Mouse (Mus musculus): ENCODE results near the gene Igsf8. TPM values are rescaled to one million over a fixed set of nuclear protein-coding genes. Genes with fewer than 3 reads are reported as not detected.
A peak's percentile ranks its signal among the peaks of the same experiment; 100 is the strongest.

Gene Igsf8
- polyA plus RNA-seq, 1 experiment from 2014 or later, result 45.9 TPM

GRCm38 (mm10) chr1:172313613-172314411 lies 52.4 kb downstream of the Igsf8 start:
- no peak overlapping the region for H3K27ac ChIP-seq
- H3K9me3 ChIP-seq, result no peaks in the 10 kb centered on the region
- peaks cover 52% of the 10 kb centered on the region for H3K4me1 ChIP-seq (replicated peaks)
- H3K9ac ChIP-seq (replicated peaks), result 0 out of 2 replicates have a peak overlapping the region, but pooled peaks have one; percentile 81
- ATAC-seq (ENCODE audit: insufficient number of reproducible peaks, insufficient read depth, low FRiP score, low TSS enrichment, low read depth), result no peak
- H3K4me2 ChIP-seq, result peak overlapping the region; percentile 89
- H3K36me3 ChIP-seq, result peaks cover 22% of the 10 kb centered on the region
- peak overlapping the region; percentile 77 for H3K4me3 ChIP-seq (replicated peaks)
- 84% methylated on average over 10 of the region's 10 CpGs for WGBS
- no peaks in the 10 kb centered on the region for H3K27me3 ChIP-seq

GRCm38 (mm10) chr1:172314911-172315310 lies 53.5 kb downstream of the Igsf8 start:
- Histone ChIP-seq H3K27ac (no peak overlapping the region), H3K4me3 (replicated peaks) (no peak overlapping the region), H3K4me1 (replicated peaks) (peaks cover 46% of the 10 kb centered on the region), H3K9me3 (no peaks in the 10 kb centered on the region), H3K4me2 (no peak overlapping the region), H3K36me3 (peaks cover 33% of the 10 kb centered on the region), H3K9ac (replicated peaks) (no peak overlapping the region), H3K27me3 (no peaks in the 10 kb centered on the region)
- 88% methylated on average over 3 of the region's 3 CpGs for WGBS
- ATAC-seq (ENCODE audit: insufficient number of reproducible peaks, insufficient read depth, low FRiP score, low TSS enrichment, low read depth), result no peak

GRCm38 (mm10) chr1:172317431-172317830 lies 56.0 kb downstream of the Igsf8 start:
- 0 out of 2 replicates have a peak, but pooled peaks have one; percentile 24 for ATAC-seq (ENCODE audit: insufficient number of reproducible peaks, insufficient read depth, low FRiP score, low TSS enrichment, low read depth)
- Histone ChIP-seq H3K4me2 (peak overlapping the region; percentile 26), H3K27me3 (no peaks in the 10 kb centered on the region), H3K4me1 (replicated peaks) (peaks cover 42% of the 10 kb centered on the region), H3K9me3 (no peaks in the 10 kb centered on the region), H3K27ac (peak overlapping the region; percentile 35; the same call in 1 of the 2 replicates), H3K9ac (replicated peaks) (peak overlapping the region; percentile 31; the same call in 1 of the 2 replicates), H3K36me3 (peaks cover 40% of the 10 kb centered on the region), H3K4me3 (replicated peaks) (no peak overlapping the region)
- WGBS, result 57% methylated on average over 18 of the region's 18 CpGs

GRCm38 (mm10) chr1:172317946-172318345 lies 56.5 kb downstream of the Igsf8 start:
- Histone ChIP-seq H3K27me3 (peaks cover 5% of the 10 kb centered on the region; the same call in 1 of the 2 replicates), H3K9ac (replicated peaks) (no peak overlapping the region), H3K4me1 (replicated peaks) (peaks cover 37% of the 10 kb centered on the region), H3K4me3 (replicated peaks) (no peak overlapping the region), H3K27ac (no peak overlapping the region), H3K9me3 (no peaks in the 10 kb centered on the region), H3K4me2 (no peak overlapping the region), H3K36me3 (peaks cover 40% of the 10 kb centered on the region)
- 56% methylated on average over 15 of the region's 15 CpGs for WGBS
- no peak for ATAC-seq (ENCODE audit: insufficient number of reproducible peaks, insufficient read depth, low FRiP score, low TSS enrichment, low read depth)

GRCm38 (mm10) chr1:172318424-172319035 lies 57.1 kb downstream of the Igsf8 start:
- H3K4me2 ChIP-seq, result no peak overlapping the region
- ATAC-seq (ENCODE audit: insufficient number of reproducible peaks, insufficient read depth, low FRiP score, low TSS enrichment, low read depth), result no peak
- WGBS, result 82% methylated on average over 19 of the region's 19 CpGs
- H3K4me3 ChIP-seq (replicated peaks), result no peak overlapping the region
- H3K4me1 ChIP-seq (replicated peaks), result peaks cover 31% of the 10 kb centered on the region
- peaks cover 40% of the 10 kb centered on the region for H3K36me3 ChIP-seq
- H3K27me3 ChIP-seq, result peaks cover 5% of the 10 kb centered on the region; the same call in 1 of the 2 replicates
- no peak overlapping the region for H3K9ac ChIP-seq (replicated peaks)
- H3K9me3 ChIP-seq, result no peaks in the 10 kb centered on the region
- no peak overlapping the region for H3K27ac ChIP-seq

GRCm38 (mm10) chr1:172319346-172319745 lies 57.9 kb downstream of the Igsf8 start:
- no peak overlapping the region for H3K9ac ChIP-seq (replicated peaks)
- ATAC-seq (ENCODE audit: insufficient number of reproducible peaks, insufficient read depth, low FRiP score, low TSS enrichment, low read depth), result no peak
- 76% methylated on average over 7 of the region's 7 CpGs for WGBS
- H3K27ac ChIP-seq, result no peak overlapping the region; the same call in 1 of the 2 replicates
- H3K4me2 ChIP-seq, result no peak overlapping the region
- peaks cover 40% of the 10 kb centered on the region for H3K36me3 ChIP-seq
- peaks cover 5% of the 10 kb centered on the region for H3K27me3 ChIP-seq
- no peak overlapping the region for H3K4me3 ChIP-seq (replicated peaks)
- no peaks in the 10 kb centered on the region for H3K9me3 ChIP-seq
- H3K4me1 ChIP-seq (replicated peaks), result peaks cover 24% of the 10 kb centered on the region

- ATAC-seq (ENCODE audit: insufficient number of reproducible peaks, insufficient read depth, low FRiP score, low TSS enrichment, low read depth), result no peak
- WGBS, result 37% methylated on average over 5 of the region's 5 CpGs
- Histone ChIP-seq H3K4me2 (no peak overlapping the region), H3K4me1 (replicated peaks) (peaks cover 24% of the 10 kb centered on the region), H3K9me3 (no peaks in the 10 kb centered on the region), H3K4me3 (replicated peaks) (no peak overlapping the region), H3K27me3 (peaks cover 11% of the 10 kb centered on the region), H3K9ac (replicated peaks) (no peak overlapping the region), H3K36me3 (peaks cover 40% of the 10 kb centered on the region), H3K27ac (no peak overlapping the region)
Measured at GRCm38 (mm10) chr1:172319921-172320411, 58.5 kb downstream of the Igsf8 start.

- Histone ChIP-seq H3K36me3 (peaks cover 29% of the 10 kb centered on the region), H3K9me3 (peaks cover 3% of the 10 kb centered on the region; the same call in 1 of the 2 replicates), H3K27ac (no peak overlapping the region), H3K4me2 (no peak overlapping the region), H3K27me3 (peaks cover 39% of the 10 kb centered on the region), H3K9ac (replicated peaks) (no peak overlapping the region), H3K4me1 (replicated peaks) (peaks cover 25% of the 10 kb centered on the region; the same call in 1 of the 2 replicates), H3K4me3 (replicated peaks) (no peak overlapping the region)
- 53% methylated on average over 13 of the region's 13 CpGs for WGBS
- ATAC-seq (ENCODE audit: insufficient number of reproducible peaks, insufficient read depth, low FRiP score, low TSS enrichment, low read depth), result no peak
Measured at GRCm38 (mm10) chr1:172322725-172323124, 61.3 kb downstream of the Igsf8 start.

GRCm38 (mm10) chr1:172323298-172323697 lies 61.9 kb downstream of the Igsf8 start:
- no peak for ATAC-seq (ENCODE audit: insufficient number of reproducible peaks, insufficient read depth, low FRiP score, low TSS enrichment, low read depth)
- peaks cover 23% of the 10 kb centered on the region for H3K36me3 ChIP-seq
- 0 out of 2 replicates have a peak, but pooled peaks cover 22% of the 10 kb centered on the region for H3K4me1 ChIP-seq (replicated peaks)
- no peak overlapping the region for H3K4me2 ChIP-seq
- H3K27me3 ChIP-seq, result peaks cover 45% of the 10 kb centered on the region
- no peak overlapping the region for H3K9ac ChIP-seq (replicated peaks)
- H3K27ac ChIP-seq, result no peak overlapping the region
- peaks cover 3% of the 10 kb centered on the region; the same call in 1 of the 2 replicates for H3K9me3 ChIP-seq
- H3K4me3 ChIP-seq (replicated peaks), result no peak overlapping the region
- 45% methylated on average over 5 of the region's 5 CpGs for WGBS

GRCm38 (mm10) chr1:172323801-172324359 lies 62.4 kb downstream of the Igsf8 start:
- Histone ChIP-seq H3K36me3 (peaks cover 18% of the 10 kb centered on the region), H3K9ac (replicated peaks) (no peak overlapping the region), H3K9me3 (peaks cover 3% of the 10 kb centered on the region; the same call in 1 of the 2 replicates), H3K27ac (no peak overlapping the region), H3K4me1 (replicated peaks) (0 out of 2 replicates have a peak, but pooled peaks cover 19% of the 10 kb centered on the region), H3K27me3 (peaks cover 51% of the 10 kb centered on the region), H3K4me3 (replicated peaks) (no peak overlapping the region), H3K4me2 (no peak overlapping the region)
- 67% methylated on average over 6 of the region's 6 CpGs for WGBS
- ATAC-seq (ENCODE audit: insufficient number of reproducible peaks, insufficient read depth, low FRiP score, low TSS enrichment, low read depth), result no peak

- ATAC-seq (ENCODE audit: insufficient number of reproducible peaks, insufficient read depth, low FRiP score, low TSS enrichment, low read depth), result peak; percentile 35; the same call in 1 of the 2 replicates
- no peak overlapping the region for H3K4me3 ChIP-seq (replicated peaks)
- no peak overlapping the region for H3K9ac ChIP-seq (replicated peaks)
- no peak overlapping the region for H3K4me2 ChIP-seq
- WGBS, result 6% methylated on average over 7 of the region's 7 CpGs
- peaks cover 9% of the 10 kb centered on the region; the same call in 1 of the 2 replicates for H3K36me3 ChIP-seq
- H3K4me1 ChIP-seq (replicated peaks), result 0 out of 2 replicates have a peak, but pooled peaks cover 19% of the 10 kb centered on the region
- H3K9me3 ChIP-seq, result peaks cover 3% of the 10 kb centered on the region; the same call in 1 of the 2 replicates
- peaks cover 59% of the 10 kb centered on the region for H3K27me3 ChIP-seq
- no peak overlapping the region for H3K27ac ChIP-seq
Measured at GRCm38 (mm10) chr1:172324725-172325124, 63.3 kb downstream of the Igsf8 start.
